Comparison of ENCODE assay signal across 9 mouse cellular contexts in the genomic region with DNA sequence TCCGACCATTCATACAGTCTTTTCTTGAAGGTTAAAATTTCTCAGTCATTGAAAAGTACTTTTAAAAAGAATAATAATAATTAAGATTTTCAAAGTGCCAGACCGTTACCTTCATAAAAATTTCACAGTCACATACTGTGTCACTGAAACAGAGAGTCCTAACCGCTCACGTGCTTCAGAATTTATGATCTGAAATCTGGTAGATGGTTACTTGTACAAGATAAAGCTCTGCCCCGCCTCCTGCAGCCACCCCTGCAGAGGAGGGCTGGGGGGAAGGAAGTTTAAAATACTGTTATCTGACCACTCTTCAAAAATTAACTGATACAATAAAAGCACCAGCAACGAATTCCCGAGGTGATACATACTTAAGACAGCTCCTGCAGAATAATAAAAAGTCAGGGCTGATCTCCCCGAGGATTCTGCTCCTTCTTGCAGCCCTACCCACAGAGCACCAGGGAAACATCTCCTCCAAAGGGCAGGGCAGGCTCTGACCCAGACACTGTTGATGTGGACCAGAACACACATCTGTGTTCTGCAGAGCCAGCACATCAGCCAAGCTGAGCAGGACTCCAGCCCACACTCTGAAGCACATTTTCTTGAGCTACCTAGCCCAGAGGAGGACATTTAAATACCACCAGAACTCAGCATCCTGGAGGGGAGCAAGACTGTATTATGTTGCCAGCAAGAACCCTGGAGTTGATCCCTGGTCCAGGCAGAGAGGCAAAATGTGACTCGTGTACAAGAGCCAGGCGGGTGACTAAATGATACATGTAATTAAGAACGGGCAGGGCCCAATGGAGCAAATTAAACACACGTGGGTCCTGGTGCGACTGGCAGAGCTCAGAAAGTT.
DNase-seq lines count a peak whose midpoint lies in the region; ATAC-seq and TF ChIP-seq lines count a peak whose summit lies in the region.
"Had no signal": no experiment of that assay in that cellular context is flagged by ENCODE, and none has a peak within 500 bp of the region (broad histone marks: within the 10 kb centered on the region; RNA-seq: fewer than 3 reads in every experiment).

No protein-coding gene starts in this region.

- H3K4me3 ChIP-seq in heart, embryonic 15.5 days: peak overlapping the region; percentile 48
- H3K4me3 ChIP-seq in bone marrow macrophage, adult 2 months (ENCODE audit: insufficient read depth, low read length): no peak overlapping the region
- H3K4me3 ChIP-seq in intestine, embryonic 15.5 days (replicated peaks): no peak overlapping the region
- no peak overlapping the region for H3K4me3 ChIP-seq in midbrain, embryonic 14.5 days (replicated peaks; ENCODE audit: low read depth, low read length)
- H3K4me3 ChIP-seq: limb, embryonic 15.5 days had no signal

- no peak for DNase-seq in heart, adult 9 months (ENCODE audit: low spot score in 2 of 2)
- DNase-seq in midbrain, embryonic 14.5 days: no peak
- no peak for DNase-seq in urinary bladder, postnatal 14 days (ENCODE audit: low spot score)
- no peak for DNase-seq in layer of hippocampus, postnatal 25 days (ENCODE audit: extremely low spot score in 1 of 2, low spot score in 1 of 2)
- no peak for DNase-seq in spleen, postnatal 4 days (ENCODE audit: low spot score in 2 of 2)

- H3K4me1 ChIP-seq in heart, embryonic 15.5 days (replicated peaks): peaks cover 48% of the 10 kb centered on the region
- H3K4me1 ChIP-seq in bone marrow macrophage, adult 2 months (ENCODE audit: control insufficient read depth, insufficient read depth, low read length): peaks cover 27% of the 10 kb centered on the region
- peaks cover 45% of the 10 kb centered on the region for H3K4me1 ChIP-seq in intestine, embryonic 15.5 days (replicated peaks)
- peaks cover 61% of the 10 kb centered on the region for H3K4me1 ChIP-seq in midbrain, embryonic 14.5 days (ENCODE audit: control insufficient read depth, insufficient read depth, low read length)

- no peaks in the 10 kb centered on the region for H3K27me3 ChIP-seq in heart, embryonic 15.5 days
- H3K27me3 ChIP-seq in intestine, embryonic 15.5 days (replicated peaks): no peaks in the 10 kb centered on the region
- H3K27me3 ChIP-seq in midbrain, embryonic 14.5 days (ENCODE audit: control insufficient read depth, insufficient read depth, low read length): no peaks in the 10 kb centered on the region
- H3K27me3 ChIP-seq: limb, embryonic 15.5 days had no signal

- H3K9me3 ChIP-seq in heart, embryonic 15.5 days (replicated peaks): no peaks in the 10 kb centered on the region
- H3K9me3 ChIP-seq in intestine, embryonic 15.5 days: no peaks in the 10 kb centered on the region
- no peaks in the 10 kb centered on the region for H3K9me3 ChIP-seq in midbrain, embryonic 14.5 days (ENCODE audit: control insufficient read depth, low read length)
- H3K9me3 ChIP-seq: limb, embryonic 15.5 days had no signal

- peak overlapping the region; percentile 53 for H3K9ac ChIP-seq in heart, embryonic 15.5 days
- H3K9ac ChIP-seq in intestine, embryonic 15.5 days: no peak overlapping the region; the same call in 1 of the 2 replicates
- H3K9ac ChIP-seq in midbrain, embryonic 14.5 days (replicated peaks; ENCODE audit: low read length): no peak overlapping the region
- H3K9ac ChIP-seq: limb, embryonic 15.5 days had no signal

- no peak for ATAC-seq in heart, embryonic 15.5 days (replicated peaks; ENCODE audit: insufficient number of reproducible peaks, insufficient read depth, low FRiP score, low read depth)
- ATAC-seq in intestine, embryonic 15.5 days: peak; percentile 57
- ATAC-seq in midbrain, embryonic 14.5 days (ENCODE audit: low FRiP score, low TSS enrichment): no peak

- no peak for TF ChIP-seq POLR2A in bone marrow macrophage, adult 2 months (IDR thresholded peaks at IDR 0.05; ENCODE audit: borderline replicate concordance, low read depth, low read length)

- H3K27ac ChIP-seq in heart, embryonic 15.5 days: peak overlapping the region; percentile 93
- H3K27ac ChIP-seq in bone marrow macrophage, adult 2 months (ENCODE audit: insufficient read depth, low read depth, low read length): peak overlapping the region; percentile 67; the same call in 1 of the 2 replicates
- H3K27ac ChIP-seq in intestine, embryonic 15.5 days: peak overlapping the region; percentile 88
- H3K27ac ChIP-seq in midbrain, embryonic 14.5 days (replicated peaks; ENCODE audit: low read depth, low read length): no peak overlapping the region
- H3K27ac ChIP-seq: limb, embryonic 15.5 days had no signal

- WGBS in heart, embryonic 15.5 days: 16% methylated on average over 13 of the region's 13 CpGs
- WGBS in intestine, embryonic 15.5 days: 12% methylated on average over 13 of the region's 13 CpGs
- WGBS in midbrain, embryonic 14.5 days: 26% methylated on average over 13 of the region's 13 CpGs

- peak overlapping the region; percentile 63 for H3K4me2 ChIP-seq in heart, embryonic 15.5 days
- H3K4me2 ChIP-seq in intestine, embryonic 15.5 days (replicated peaks): peak overlapping the region; percentile 49
- peak overlapping the region; percentile 9; the same call in 1 of the 2 replicates for H3K4me2 ChIP-seq in midbrain, embryonic 14.5 days (ENCODE audit: low read length)

- no peak for TF ChIP-seq CTCF in bone marrow macrophage, adult 2 months (IDR thresholded peaks at IDR 0.05; ENCODE audit: low read depth, low read length)

- 0 out of 2 replicates have a peak, but pooled peaks cover 3% of the 10 kb centered on the region for H3K36me3 ChIP-seq in heart, embryonic 15.5 days
- no peaks in the 10 kb centered on the region for H3K36me3 ChIP-seq in intestine, embryonic 15.5 days
- H3K36me3 ChIP-seq in midbrain, embryonic 14.5 days (ENCODE audit: control insufficient read depth, insufficient read depth, low read length): no peaks in the 10 kb centered on the region
- H3K36me3 ChIP-seq: limb, embryonic 15.5 days had no signal

Comparison
In these comparisons a context has a peak if more than half of its experiments do, and no peak if none do; other contexts are left out.
1. H3K4me2 ChIP-seq: peak in every context shown above with its lines; median percentile 63 in heart, embryonic 15.5 days; 49 in intestine, embryonic 15.5 days; 9 in midbrain, embryonic 14.5 days.